Mouse (Mus musculus): Measurements from ENCODE around the gene Apol11b.
"Not testable (repeated sequence)": the region's sequence is repeated elsewhere in the genome, so short reads cannot be mapped to it uniquely, and the experiment has no call there.

Gene Apol11b

GRCm38 (mm10) chr15:77643176-77643575, at the start of gene Apol11b:
TSS of gene Apol11b (minus strand) at chr15:77643286.
- DNase-seq (ENCODE audit: low read depth): not testable (repeated sequence)

DNA sequence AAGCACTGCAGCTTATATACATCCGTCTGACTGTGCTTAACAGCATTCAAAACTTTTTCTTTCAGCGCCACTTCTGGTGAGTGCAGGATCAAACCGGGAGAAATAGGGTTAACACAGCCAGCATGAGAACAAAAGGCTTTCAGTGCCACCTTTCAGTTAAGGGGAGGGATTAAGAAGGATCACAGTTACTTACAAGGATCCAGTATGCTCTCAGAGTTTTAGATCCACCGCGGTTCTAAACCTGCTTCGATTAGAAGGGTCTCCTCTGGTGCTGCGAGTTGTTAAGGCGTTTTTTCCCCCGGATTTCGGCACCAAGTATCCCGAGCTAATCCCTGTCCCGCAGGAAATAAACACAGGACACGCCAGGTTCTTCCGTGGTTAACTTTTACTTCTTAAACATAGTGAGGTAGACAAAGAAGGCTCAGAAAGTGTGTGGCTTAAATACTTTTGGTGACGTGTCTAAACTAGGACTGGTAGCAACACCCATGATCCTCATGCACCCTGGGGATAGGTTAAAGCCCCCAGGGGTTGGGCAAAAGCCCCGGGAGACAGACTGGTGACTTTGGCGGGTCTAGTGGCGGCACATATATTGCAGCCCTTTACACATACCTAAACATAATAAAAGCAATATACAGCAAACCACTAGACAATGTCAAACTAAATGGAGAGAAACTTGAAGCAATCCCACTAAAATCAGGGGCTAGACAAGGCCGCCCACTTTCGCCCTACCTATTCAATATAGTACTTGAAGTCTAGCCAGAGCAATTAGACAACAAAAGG, 48.6 kb upstream of the Apol11b start:
- not testable (repeated sequence) for DNase-seq (ENCODE audit: low read depth)

GRCm38 (mm10) chr15:77683944-77684343, 40.9 kb upstream of the Apol11b start:
- peak; percentile 8 for DNase-seq (ENCODE audit: low read depth)

- DNase-seq (ENCODE audit: low read depth): not testable (repeated sequence)
Measured at GRCm38 (mm10) chr15:77674081-77674480, 31.0 kb upstream of the Apol11b start.

GRCm38 (mm10) chr15:77661841-77662240, 18.8 kb upstream of the Apol11b start:
- DNase-seq (ENCODE audit: low read depth): not testable (repeated sequence)

GRCm38 (mm10) chr15:77659773-77660172, 16.7 kb upstream of the Apol11b start:
- DNase-seq (ENCODE audit: low read depth): not testable (repeated sequence)

- DNase-seq (ENCODE audit: low read depth): not testable (repeated sequence)
Measured at GRCm38 (mm10) chr15:77651143-77651542, 8.1 kb upstream of the Apol11b start.

- DNase-seq (ENCODE audit: low read depth): not testable (repeated sequence)
Measured at GRCm38 (mm10) chr15:77629822-77630221, 13.3 kb downstream of the Apol11b start.

- DNase-seq (ENCODE audit: low read depth): not testable (repeated sequence)
Measured at GRCm38 (mm10) chr15:77628647-77629046, 14.4 kb downstream of the Apol11b start.

GRCm38 (mm10) chr15:77626471-77626870, 16.6 kb downstream of the Apol11b start:
- not testable (repeated sequence) for DNase-seq (ENCODE audit: low read depth)

GRCm38 (mm10) chr15:77624710-77625109, 18.4 kb downstream of the Apol11b start:
- no peak for DNase-seq (ENCODE audit: low read depth)

DNA sequence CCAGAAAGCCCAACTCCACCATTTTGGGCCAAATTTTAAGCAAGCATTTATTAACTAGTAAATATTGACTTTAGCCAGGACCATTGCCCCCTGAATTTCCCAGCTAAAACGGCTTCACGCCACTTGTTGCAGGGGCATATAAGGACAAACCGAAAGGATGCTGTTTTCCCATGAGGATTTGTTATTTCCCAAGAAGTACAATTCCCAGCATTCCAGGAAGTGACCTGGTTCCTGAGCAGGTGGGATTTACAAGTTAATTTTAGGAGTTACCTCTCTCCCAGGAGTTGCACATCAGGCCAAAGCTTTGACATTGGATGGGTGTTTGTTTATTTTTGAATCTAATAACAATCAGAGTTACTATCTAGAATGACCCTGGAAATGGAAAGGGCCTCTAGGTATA, 37.0 kb downstream of the Apol11b start:
- no peak for DNase-seq (ENCODE audit: low read depth)

DNA sequence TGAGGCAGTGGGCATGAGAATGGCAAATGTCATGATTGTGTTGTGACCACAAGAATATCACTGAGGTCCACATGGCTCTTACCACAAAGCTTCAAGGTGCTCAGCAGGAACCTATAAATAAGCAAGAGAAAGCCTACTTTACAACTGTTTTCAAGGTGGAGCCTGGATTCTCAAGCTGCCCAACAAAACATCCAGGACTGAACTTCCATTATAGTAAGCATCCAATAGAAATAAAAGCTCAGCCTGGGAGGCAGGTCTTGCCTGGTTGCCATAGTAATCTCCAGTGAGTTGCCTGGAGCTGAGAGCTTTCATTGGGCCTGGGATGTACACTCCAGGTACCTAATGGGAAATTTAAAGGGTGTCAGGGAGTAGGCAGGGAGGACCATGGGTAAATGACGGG, 44.1 kb downstream of the Apol11b start, which contains the start of gene Gm36245:
Gm36245 (plus strand) TSS at position 301 of the 400 bp plus-strand sequence.
- DNase-seq (ENCODE audit: low read depth): no peak

DNA sequence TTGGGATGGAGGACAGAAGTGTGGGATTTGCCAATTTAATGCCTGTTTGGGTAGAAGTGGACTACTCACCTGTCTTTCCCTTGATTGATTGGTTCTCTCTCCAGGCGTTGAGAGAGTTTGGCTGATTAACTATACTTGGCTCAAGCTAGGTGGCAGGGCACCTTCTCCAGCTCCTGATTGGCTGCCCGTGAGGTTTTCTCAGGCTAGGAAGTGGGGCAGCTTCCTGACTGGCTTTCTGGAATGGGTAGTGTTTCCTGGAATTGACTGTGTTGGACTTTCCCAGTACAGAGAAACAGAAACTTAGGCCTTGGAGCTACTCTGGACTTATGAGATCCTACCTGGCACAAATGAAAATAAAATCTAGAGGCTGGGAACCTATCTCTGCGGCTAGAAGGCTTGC, 44.7 kb downstream of the Apol11b start:
- no peak for DNase-seq (ENCODE audit: low read depth)

GRCm38 (mm10) chr15:77595961-77596360, 47.1 kb downstream of the Apol11b start, which contains the start of gene Apol10b:
TSS of gene Apol10b (minus strand) at chr15:77596125.
- DNase-seq (ENCODE audit: low read depth): peak; percentile 19

GRCm38 (mm10) chr15:77593557-77593956, 49.5 kb downstream of the Apol11b start:
- no peak for DNase-seq (ENCODE audit: low read depth)

DNA sequence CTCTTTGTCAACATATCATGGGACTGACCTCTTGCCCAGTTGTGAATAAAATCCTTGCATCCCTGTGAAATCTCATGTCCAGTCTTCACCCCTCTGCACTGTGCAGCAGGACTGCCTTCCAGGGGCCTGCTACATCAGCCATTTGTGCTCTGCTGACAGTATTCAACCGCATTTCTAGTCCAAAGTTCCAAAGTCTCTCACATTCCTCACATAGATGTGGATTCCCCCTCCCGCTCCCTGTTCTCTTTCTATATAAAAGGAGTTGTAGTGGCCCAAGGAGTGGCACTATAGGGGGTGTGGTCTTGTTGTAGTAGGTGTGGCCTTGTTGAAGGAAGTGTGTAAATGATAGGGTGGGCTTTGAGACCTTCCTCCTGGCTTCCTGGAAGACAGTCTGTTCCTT, 52.2 kb downstream of the Apol11b start:
- DNase-seq (ENCODE audit: low read depth): no peak

GRCm38 (mm10) chr15:77588981-77589380, 54.1 kb downstream of the Apol11b start:
- DNase-seq (ENCODE audit: low read depth): no peak

GRCm38 (mm10) chr15:77587026-77587425, 56.1 kb downstream of the Apol11b start:
- DNase-seq (ENCODE audit: low read depth): no peak
